Mouse (Mus musculus): Measurements from ENCODE around the gene Acsbg2.
A peak's percentile ranks its signal among the peaks of the same experiment; 100 is the strongest.

Acsbg2 gene

GRCm38 (mm10) chr17:56870287-56870953, 3.8 kb downstream of the Acsbg2 start:
- peak; percentile 84 for DNase-seq

GRCm38 (mm10) chr17:56869481-56869977, 4.7 kb downstream of the Acsbg2 start:
- no peak for DNase-seq

DNA sequence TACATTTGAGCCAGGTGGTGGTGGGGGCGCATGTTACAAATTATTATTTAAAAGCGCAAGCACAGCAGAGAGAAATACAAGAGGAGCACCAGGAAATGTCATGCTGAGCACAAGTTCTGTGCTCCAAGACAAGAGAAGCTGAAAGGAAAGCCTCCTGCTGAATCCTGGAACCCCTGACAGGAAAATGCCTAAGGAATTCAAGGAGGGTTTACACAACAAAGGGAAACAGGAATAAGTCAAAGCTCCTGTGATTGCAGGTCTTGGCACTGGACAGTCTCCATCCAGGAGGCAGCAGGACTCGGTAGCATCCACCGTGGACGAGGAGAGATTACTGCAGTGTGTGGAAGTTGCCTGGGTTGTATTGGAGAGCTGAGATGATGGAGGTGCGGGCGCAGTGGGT, 8.2 kb downstream of the Acsbg2 start:
- no peak for DNase-seq

- peak; percentile 95 for DNase-seq
Measured at GRCm38 (mm10) chr17:56861197-56861596, 13.1 kb downstream of the Acsbg2 start.

DNA sequence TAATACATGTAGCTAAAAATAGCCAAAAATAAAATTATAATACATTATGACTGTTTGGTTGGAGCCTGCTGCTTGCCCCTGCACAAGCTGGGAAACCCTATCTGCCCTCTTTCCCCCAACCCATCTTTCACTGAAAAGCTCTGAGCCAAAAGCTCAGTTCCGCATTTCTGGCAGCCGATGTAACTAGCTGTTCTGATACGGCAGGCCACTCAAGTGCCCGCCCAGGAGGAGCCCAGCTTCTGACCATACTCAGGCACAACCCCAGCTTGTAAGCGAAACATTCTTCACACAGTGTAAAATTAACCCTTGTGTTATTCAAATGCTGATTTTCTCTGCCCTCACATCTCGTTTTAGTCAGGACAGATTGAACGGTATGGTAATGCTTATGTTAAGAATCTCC, 15.3 kb downstream of the Acsbg2 start:
- no peak for DNase-seq

GRCm38 (mm10) chr17:56858216-56858615, 16.0 kb downstream of the Acsbg2 start:
- no peak for DNase-seq

DNA sequence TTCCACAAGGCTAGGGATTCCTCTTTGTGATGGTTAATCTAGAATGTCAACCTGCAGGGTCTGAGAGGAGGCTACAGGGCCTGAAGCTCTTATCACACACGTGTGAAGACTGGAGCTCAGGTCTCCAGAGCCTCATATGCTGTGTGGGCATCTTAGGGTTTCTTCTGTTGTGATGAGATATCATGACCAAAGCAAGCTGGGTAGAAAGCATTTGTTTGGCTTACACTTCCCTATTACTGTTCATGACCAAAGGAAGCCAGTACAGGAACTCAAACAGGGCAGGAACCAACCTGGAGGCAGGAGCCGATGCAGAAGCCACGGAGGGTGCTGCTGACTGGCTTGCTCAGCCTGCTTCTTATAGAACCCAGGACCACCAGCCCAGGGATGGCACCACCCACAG, 18.8 kb downstream of the Acsbg2 start:
- DNase-seq = no peak

GRCm38 (mm10) chr17:56851167-56851566, 23.1 kb downstream of the Acsbg2 start:
- no peak for DNase-seq

DNA sequence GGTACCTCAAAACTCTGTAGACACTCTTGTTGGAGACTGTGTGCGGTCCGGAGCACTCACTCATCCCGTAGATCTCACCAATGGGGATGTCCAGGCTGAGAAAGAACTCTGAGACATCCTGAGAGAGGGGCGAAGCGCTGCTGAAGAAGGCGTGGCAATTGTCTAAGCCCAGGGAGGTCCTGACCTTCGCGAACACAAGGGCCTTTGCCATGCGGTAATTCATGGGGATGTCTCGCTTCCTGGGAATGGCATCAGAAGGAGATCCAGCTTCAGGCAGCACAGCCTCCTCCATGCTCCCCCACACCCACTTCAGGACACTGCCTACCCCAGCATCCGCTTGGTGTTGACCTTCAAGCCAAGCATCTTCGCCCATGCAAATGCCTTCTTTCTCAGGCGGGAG, 24.5 kb downstream of the Acsbg2 start:
- DNase-seq = no peak

- no peak for DNase-seq
Measured at GRCm38 (mm10) chr17:56848785-56849184, 25.5 kb downstream of the Acsbg2 start.

DNA sequence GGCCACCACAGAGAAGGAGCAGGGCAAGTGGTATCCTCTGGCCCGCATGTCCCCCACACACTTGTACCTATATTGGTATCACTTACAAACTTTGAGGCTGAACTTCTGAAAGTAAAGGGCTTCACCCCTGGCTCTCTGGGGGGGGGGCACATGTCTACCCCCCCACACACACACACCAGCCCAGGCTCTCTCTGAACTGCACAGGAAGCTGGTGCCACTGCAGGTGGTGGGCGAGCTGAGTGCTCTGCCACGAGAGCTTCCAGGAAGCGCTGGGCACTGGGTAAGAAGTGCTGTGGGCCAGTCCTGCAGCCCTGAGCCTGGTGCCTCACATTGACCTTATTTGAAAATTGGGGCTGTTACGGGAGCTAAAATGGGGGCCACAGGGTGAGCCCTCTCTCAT, 30.6 kb downstream of the Acsbg2 start:
- no peak for DNase-seq

GRCm38 (mm10) chr17:56842173-56842572, 32.1 kb downstream of the Acsbg2 start:
- no peak for DNase-seq

DNA sequence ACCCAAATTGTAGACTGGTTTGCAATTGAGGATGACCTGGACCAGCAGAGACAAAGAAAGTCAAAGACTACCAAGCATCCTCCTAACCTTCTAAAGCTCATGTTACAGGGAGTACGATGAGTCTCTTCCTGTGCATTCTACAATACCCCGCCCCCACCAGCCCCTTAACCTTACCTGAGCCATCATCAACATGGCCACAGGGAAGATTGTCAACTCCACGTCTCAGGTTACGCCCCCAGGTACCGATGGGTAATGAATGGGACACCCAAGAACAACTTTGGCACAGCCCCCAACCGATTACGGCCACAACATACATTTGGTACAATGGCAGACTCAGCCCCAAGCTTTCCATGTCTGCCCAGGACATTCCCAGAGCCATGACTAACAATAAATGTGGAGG, 33.7 kb downstream of the Acsbg2 start:
- no peak for DNase-seq

GRCm38 (mm10) chr17:56836336-56836735, 37.9 kb downstream of the Acsbg2 start:
- no peak for DNase-seq

DNA sequence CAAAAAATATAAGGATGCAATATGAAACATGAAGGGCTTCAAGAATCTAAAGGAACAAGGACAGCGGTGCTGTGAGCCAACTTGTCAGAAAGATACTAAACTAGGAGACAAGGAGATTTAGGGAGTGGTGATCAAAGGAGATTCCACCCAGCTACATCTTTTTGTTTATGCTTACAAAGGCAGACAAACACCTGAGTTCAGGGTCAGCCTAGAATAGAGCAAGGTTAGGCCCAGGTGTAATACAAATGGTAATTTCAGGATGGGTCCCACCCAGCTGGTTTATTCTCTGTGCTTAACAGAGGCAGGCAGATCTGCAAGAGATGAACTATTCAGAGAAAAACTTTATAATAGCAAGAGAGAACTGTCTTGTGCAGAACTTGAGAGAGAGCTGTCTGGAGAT, 40.9 kb downstream of the Acsbg2 start:
- no peak for DNase-seq

DNA sequence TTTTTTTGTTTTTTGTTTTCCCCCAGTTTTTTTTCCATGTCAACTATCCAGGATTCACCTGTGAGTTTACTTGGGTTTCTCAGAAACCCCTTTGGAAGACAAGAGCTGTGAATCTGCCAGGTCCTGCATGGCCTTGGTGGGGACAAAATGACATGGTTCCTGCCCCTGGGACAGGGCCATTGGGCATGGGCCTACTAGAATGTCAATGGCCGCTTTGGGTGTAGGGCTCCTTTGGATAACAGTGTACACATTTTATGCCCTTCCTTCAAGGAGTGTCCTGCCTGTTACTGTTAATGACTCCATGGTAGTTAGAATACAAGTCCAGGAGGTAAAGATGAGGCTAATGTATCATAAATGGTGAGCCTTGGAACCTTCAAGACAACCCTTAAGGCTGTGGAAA, 41.3 kb downstream of the Acsbg2 start:
- no peak for DNase-seq

GRCm38 (mm10) chr17:56831111-56831816, 43.0 kb downstream of the Acsbg2 start:
- peak; percentile 100 for DNase-seq

GRCm38 (mm10) chr17:56830411-56831110, 43.7 kb downstream of the Acsbg2 start, which contains the start of gene Rfx2:
TSS of gene Rfx2 (minus strand) at chr17:56831013.
- no peak for DNase-seq

- DNase-seq = peak; percentile 95
Measured at GRCm38 (mm10) chr17:56829795-56830194, 44.5 kb downstream of the Acsbg2 start.

DNA sequence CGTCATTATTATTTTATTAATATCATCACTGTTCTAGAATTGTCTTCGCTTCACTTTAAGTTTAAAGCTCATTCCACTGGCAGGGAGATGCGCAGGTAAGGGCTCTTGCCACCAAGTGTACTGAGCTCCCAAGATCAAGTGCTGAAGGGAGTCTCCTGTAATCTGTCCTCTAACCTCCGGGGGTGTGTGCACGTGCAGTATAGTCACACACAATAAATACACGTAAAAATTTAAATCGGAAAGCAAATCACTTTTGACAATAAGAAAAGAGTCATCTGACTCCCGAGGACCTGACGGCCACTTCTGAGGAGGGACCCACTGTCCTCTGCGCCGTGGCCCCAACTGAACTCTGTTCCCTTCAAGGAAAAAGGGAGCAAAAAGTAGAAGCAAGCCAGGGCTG, 45.1 kb downstream of the Acsbg2 start:
- no peak for DNase-seq

- no peak for DNase-seq
Measured at GRCm38 (mm10) chr17:56826718-56827117, 47.5 kb downstream of the Acsbg2 start.

DNA sequence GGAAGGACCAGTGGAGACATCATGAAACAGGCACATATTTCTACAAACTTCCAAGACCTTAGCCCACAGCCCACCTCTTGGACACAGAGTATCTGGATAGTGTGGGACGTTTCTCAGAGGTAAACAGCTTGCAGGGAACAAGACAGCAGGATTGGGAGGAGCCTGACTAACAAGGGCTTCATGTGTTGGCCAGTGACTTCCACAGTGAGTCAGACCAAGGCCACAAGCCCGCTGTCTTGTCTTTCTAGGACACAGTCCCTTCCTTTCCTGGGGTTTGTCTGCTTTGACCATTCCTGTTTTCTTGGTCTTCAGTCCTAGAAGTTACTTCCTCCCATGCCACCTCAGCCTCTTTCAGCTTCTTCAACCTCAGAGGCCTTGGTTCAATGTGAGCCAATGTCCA, 50.9 kb downstream of the Acsbg2 start:
- no peak for DNase-seq

DNA sequence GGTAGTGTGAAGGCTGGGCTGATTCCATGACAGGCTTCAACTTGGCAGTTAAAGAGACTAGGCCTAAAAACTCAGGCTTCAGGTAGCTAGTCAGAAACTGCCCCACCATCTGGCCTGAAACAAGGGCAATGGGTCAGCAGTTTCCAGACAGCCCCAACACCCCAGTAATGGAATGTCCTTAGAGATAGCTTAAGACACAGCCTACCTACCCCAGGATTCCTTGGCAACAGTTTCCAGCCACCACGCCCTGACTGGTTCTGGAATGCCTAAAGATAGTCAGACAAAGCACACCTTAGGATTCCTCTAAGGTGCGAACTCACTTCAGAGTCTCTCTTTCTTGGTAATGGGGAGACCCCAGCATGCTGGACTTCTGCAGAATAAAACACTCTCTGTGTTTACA, 51.9 kb downstream of the Acsbg2 start:
- DNase-seq = no peak

DNA sequence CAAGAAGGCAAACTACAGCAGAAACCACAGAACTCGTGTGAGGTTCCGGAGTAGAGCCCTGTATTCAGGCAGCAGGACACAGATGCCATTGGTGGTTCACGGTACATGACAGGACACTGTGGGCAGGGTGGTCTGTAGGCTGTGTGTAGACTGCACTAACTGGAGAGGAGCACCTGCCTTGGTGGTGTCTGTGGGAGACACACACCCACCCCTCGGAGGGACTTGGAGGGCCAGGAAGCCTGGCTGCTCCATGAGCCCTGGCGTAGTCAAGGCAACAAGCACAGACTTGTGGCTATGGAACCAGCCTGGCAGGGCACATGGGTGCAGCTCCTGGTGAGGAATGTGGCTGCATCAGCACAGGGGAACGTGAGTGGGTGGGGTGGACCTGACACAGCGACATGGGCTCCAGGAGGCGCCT, 54.5 kb downstream of the Acsbg2 start:
- no peak for DNase-seq
